Mouse (Mus musculus) urinary bladder, adult 18-20 months (tissue): ENCODE results near the gene Gm45713.
"Not testable (repeated sequence)": the region's sequence is repeated elsewhere in the genome, so short reads cannot be mapped to it uniquely, and the experiment has no call there.

Source experiments
- DNase-seq, 2 experiments: peaks; one replicate each; pipeline ENCODE4 v3.0.0; 2022; ENCODE audit warnings: low spot score in 2 of 2, mixed read lengths in 2 of 2

Gm45713 gene

DNA sequence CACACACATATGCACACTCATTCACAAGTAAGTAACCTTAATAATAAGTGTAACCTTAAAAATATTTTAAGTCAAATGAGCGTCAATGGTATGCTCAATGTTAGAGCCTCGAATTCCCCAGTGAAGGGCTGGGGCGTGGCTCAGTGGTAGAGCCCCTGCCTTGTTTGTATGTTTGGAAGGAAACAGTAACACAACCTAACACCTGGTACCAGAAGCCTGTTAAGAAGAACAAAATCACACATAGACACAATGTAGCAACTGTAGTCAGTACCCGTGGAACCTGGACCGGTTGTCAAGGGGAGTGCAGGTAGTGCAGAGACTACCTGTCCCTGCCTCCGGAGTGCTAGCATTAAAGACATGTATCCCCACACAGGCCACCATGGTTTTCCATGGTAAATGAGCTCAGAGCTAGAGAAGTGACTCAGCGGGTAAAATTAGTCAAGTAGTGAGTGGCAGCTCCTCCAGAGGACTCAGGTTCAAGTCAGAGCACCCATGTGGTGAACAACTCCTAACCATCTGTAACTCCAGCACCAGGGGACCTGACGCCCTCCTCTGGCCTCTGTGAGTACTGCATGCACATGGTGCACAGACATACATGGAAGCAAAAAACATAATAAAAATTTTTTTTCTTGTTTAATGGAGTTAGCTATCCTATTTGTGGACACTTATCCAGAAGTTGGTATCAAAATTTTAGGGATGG is 37.3 kb downstream of the Gm45713 start:
- no peak for DNase-seq

DNA sequence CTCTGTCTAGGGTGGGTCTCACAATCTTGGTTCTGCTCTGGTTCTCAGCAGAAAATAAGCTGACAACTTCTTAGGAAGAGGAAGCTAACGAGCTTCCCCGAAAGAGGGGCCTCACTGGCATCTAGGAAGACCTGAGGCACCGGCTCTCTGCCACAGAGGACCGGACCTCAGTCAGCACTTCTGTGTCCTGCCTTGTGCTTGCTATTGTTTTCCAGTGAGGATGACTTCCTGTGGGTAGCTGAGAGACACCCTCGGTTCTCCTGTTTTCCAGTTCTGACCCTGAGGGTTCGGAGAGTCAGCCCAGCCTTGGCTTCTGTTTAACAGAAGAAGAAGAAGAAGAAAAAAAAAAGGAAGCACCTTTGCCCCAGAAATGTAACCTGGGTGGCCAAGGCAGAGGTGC is 38.6 kb downstream of the Gm45713 start:
- no peak for DNase-seq

DNA sequence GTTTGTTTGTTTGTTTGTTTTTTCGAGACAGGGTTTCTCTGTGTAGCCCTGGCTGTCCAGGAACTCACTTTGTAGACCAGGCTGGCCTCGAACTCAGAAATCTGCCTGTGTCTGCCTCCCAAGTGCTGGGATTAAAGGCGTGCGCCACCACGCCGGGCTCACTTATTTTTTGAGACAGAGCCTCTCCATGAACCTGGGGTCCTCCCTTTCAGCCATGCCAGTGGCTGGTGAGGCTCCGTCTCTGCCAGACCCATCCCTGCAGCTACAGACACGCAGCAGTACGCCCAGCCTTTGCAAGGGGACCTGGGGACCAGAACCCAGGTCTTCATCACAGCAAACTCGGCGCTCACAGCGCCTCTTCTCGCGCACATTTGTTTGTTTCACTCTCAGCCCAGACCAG is 40.1 kb downstream of the Gm45713 start:
- DNase-seq, result not testable (repeated sequence)

DNA sequence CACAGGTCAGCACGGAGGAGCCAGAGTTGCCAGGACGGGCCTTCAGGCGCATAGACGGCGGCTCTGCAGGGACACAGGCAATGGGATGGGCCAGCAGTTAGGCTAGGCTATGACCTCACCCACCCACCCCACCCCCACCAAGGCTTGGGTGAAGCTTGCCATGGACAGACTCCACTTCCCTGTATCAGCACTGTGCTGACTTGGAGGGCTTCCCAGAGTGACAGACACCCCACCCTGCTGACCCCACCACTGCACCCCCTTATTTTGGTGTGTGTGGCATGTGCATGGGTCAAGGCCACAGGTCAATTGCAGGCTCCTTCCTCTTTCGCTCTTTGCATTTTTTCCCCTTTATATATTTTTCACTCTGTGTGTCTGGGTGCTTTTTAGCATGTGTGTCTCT is 40.7 kb downstream of the Gm45713 start:
- DNase-seq, result no peak

DNA sequence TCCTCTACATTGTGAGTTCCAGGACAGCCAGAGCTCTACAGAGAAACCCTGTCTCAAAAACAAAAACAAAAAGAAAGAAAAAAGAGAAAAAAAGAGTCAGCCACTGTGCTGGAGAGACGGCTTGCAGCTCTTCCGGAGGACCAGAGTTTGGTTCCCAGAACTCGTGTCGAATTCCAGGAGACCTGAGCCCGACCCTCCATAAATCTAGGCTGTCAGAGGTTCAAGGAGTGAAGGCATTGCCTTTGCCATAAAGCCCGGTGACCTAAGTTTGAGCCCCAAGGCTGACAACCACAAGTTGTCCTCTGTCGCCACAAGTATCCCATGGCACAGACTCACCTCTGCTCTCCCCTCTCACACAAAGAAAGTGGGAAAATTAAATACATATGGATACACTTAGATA is 41.9 kb downstream of the Gm45713 start:
- DNase-seq, result no peak

DNA sequence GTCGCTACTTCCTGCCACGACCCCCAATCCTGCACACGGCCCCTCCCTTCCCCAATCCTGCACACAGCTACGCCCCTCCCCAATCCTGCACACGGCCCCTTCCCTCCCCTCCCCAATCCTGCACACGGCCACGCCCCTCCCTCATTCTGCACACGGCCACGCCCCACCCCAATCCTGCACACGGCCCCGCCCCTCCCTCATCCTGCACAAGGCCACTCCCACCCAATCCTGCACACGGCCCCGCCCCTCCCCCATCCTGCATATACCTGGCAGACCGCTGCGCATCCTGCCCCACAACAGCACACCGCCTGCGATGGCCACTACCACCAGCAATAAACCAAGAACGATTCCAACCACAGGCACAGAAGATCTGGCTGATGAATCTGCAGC is 42.5 kb downstream of the Gm45713 start:
- DNase-seq, result no peak

DNA sequence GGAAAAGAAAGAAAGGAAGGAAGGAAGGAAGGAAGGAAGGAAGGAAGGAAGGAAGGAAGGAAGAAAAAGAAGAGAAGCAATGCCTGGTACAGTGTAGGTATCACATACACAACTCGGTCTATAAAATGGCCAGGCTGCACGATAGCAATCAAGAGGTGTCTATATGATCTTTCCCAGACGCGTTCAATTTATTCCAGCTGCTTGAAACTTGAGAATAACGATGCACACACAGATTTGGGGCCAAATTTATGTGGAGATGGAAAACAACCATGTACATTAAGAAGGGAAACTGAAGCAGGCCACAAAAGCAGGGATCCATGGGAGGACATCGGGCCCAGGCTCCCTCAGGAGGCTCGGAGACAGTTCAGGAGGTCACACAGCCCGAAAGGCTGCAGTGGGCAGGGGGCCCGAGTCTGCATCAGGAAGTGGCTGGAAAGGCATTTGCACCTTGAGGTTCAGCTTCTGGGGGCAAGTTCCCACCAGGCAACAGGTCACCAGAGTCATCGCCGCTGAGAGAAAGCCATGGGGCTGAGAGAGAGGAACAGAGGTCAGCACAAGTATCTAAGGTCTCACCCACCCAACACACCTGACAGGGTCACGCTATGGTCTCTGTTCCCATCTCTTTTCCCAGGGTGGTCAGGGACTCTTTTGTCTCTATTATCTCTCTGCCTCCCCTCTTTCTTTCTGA is 43.1 kb downstream of the Gm45713 start:
- DNase-seq, result no peak

DNA sequence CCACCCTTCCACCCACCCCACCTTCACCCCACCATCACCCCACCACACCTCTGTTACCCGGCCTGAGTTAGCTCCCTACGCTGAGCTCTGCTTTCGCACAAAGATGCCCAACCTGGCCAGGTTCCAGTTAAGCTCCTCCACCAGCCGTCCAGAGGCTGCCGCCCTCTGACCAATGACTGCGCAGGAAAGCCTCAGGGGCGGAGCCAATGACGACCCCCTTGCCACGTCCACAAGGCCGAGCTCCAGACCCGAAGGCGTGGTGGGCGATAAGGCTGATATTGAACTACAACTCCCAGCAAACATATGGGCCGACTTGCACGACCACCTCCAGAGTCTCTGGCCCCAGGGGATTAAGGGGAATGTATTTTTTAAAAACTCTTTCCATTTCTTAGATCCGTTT is 44.0 kb downstream of the Gm45713 start, which contains the start of gene Rcn3:
Rcn3 (minus strand) TSS at position 174 of the 400 bp plus-strand sequence.
- peak in 1 of 2 experiments; percentile 84 for DNase-seq

DNA sequence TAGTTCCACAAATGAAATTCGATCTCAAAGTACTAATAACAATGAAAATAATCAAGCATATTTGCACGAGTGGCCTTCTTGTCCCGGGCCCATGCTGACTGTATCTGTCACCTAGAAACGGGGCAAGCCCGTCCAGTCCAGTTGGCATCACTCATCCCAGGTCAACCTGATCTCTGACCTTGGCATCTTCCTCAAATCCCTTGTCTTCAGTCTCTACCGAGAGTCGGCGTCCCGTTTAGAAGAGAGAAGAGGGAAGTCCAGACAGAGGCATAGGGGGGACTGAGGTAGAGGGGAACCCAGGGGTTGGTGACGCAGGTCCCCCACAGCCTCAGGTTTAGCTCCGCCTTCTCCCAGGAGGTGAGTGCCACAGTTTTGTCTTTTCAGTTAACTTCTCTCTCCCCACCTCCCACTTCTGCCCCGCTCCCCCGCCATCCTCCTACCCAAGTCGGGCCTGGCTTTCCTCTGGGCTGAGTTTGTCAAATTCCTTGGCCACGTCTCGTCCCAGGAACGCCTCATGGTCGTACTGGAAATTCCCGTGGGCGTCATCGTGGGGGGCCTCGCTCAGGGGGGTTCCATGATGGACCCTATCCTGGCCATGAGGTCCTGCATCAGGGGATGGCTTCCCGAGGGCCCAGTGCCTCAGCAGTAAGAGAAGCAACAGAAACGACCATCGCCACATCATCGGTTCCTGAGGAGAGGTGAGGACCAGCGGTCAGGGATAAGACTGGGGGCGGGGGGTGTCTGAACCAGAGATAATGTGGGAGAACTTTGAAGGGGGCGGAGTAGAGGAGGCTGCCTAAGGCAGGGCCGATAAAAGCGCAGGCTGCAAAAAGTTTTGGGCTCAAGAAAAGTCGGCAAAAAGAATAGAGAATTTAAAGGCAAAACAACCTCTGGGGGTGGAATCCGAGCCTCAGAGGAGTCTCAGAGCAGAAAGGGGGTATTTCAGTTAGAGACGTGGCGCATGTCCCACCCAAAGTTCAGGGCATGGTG is 44.7 kb downstream of the Gm45713 start:
- no peak for DNase-seq

DNA sequence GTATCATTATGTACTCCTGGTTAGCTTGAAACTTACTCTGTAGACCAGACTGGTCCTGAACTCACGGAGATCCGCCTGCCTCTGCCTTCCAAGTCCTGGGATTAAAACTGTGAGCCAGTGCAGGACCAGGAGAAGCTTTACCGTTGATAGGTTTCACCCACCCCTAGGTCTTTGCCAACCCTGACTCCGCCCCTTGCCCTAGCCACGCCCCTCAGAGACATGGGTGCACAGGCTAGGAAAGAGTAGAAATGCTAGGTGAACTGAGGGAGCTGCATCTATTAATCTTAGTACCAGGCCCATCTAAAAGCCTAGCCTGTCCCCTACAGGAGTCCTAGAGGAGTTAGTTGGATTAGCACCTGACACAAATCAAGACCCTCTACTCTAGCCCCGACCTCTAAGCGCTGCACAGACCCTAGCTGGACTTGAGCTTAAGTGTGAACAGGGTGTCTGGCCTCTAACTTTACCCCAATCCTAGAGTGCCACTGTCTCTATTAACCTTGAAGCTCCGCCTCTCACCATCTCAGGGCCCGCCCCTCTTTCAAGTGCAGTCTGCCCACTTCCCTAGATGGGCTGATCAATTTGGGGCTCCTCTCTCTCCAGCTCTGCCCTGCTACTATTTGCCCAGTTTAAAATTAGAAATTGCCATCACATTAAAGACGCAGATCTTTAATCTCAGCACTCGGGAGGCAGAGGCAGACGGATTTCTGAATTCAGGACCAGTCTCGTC is 45.6 kb downstream of the Gm45713 start:
- no peak for DNase-seq

DNA sequence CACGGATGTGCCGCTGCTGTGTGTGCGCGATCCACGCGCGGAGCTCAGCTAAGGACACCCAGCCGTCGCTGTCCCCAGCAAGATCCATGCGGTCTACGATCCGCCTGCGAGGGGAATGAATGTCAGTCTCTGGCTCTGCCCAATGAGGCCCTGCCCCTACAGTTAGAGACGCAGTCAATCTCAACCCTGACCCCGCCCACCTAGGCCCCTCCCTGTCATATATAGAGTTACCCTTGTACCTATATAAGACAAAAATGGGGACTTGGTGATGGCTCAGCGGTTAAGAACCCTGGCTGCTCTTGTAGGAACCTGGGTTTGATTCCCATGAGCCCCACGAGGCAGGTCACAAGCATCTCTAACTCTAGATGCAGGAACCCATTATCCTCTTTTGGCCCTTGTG is 47.4 kb downstream of the Gm45713 start:
- DNase-seq, result no peak

DNA sequence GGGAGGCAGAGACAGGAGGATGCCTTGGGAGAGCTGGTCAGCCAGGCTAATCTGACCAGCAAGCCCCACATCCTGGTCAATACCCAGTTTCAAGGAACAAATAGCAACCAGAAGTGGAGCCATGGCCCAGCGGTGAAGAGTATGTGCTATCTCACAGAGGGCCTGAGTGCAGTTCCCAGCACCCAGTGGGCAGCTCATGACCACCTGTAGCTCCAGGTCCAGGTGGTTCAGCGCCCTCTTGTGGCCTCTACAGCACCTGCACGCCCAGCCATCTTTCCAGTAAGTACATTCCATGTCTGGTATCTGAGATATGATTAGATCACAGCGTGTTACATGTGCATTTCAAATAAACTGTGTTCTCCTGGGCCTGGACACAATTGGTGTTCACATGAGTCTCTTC is 49.9 kb downstream of the Gm45713 start:
- DNase-seq, result no peak

DNA sequence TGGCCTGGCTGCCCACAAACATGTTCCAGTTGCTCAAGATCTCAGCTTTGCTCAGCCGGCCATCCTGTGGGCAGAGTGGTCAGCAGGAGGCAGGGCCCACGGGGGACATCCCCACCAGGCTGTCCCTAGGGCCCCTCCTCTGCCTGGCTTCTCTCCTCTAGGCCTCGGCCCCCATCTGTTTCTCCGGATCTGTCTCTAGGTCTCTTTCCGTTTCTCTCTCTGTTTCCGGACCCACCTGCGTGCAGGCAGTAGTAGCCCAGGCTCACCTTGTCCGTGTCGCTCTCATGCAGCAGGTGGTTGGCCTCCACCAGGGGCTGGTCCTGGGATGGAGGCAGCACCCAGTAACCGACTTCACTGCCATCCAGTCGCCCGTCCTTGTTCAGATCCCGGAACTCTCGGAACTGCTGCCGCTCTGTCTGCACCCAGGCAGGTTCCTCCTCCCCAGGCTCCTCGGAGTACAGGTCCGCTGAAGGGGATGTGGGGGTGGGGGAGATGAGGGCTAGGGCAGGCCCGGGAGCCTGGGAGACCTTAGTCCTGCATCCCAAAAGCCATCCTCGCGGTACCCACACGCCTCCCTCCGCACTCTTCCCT is 52.6 kb downstream of the Gm45713 start:
- no peak for DNase-seq

DNA sequence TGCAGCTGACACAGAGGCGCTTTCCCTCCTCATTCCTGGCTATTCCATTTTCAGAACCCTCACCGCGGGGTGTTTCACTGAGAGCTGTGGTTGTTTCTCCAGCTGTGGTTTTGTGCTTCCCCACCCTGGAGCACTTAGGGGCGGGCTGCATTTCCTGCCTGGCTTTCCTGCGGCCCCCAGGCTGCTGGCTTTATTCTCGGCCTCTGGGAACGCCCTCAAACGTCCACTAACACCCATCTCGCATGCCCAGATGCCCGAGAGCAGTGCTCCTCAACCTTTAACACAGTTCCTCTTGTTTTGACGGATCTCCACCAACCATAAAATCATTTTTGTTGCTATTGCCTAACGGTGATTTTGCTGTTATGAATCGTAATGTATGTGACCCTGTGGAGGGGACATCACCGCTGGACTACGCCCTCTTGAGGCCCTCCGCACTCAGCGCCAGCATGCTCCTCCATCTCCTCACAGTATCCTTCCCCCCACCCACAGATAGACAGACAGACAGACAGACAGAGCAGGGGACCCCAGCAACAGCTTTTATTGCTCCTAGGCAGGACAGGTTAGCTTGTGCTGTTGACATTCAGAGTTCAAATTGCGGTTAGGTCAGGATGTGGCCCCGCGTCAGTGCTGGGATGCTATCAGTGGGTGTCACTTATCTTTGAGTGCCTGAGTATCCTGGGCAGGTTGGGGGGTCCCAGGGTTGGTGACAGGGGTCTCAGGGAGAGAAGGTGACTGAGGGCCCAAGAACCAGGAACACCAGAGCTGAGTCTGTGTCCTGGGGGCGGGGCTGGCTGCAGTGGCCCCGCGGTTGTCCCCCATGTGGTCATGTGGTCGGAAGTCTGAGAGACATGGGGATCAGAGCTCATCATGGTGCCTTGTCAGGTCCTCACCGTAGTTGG is 53.4 kb downstream of the Gm45713 start:
- DNase-seq, result no peak

DNA sequence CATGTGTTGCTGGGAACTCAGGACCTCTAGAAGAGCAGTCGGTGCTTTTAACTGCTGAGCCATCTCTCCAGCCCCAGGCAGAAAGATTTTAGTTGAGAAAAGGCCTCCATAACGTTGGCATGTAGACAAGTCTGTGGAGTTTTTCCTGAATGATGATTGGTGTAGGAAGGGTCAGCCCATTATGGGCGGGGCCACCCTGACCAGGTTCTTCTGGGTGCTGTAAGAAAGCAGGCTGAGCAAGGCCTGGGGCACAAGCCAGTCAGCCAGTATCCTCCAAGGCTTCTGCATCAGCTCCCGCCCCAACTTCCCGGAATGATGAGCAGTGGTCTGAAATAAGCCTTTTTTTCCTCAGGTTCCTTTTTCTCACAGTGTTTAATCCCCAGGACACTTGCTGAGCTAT is 55.0 kb downstream of the Gm45713 start:
- no peak for DNase-seq

DNA sequence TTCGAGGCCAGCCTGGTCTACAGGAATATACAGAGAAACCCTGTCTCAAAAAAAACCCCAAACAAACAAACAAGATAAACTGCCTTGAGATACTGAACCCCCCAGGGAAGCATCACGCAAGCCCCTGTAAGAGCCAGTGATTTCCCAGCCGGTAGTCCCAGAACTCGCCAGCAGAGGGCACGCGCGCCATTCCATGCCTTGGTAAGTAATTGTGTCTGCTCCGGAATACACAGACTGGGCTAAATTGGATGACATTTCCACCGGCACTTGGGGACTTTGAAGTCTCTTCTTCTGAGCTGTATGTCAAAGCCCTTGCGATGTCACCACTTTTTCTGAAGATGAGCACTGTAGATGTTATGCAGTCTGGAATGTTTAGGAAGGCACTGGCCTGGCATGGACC is 56.2 kb downstream of the Gm45713 start:
- DNase-seq, result peak; percentile 79 to 89

DNA sequence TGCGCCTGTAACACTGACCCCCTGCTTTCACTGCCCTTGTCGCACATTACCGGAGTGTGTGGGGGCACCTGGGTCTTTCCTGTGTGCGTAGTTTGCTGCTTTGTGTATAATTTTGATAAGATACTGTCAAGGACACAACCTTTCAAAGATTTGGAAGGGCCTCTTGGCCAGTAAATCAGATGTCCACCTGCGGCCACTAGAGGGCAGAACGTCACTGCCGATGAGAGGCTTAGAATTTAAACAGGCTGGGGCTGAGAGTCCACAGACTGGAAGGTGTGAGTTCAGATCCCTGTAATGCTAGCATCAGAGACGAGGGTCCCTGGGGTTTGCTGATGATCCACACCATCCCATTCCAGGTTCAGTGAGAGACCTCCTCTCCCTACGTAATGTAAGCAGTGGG is 57.5 kb downstream of the Gm45713 start:
- DNase-seq, result peak; percentile 55 to 62

DNA sequence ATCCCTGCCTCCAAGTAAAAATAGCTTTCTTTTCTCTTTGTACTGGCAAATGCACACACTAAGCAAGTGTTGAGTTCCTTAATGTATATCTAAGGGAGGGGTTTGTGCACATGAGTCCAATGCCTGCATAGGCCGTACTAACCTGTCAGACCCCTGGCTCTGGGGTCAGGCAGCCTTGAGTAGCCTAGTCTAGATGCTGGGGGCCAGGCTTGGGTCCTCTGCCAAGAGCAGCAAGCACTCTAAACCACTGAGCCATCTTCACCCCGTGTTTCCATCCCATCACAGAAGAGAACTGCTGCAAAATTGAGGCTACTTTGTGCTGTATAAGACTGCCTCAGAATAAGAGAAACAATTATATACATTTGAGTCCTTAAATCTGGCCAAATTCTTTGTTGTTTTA is 58.2 kb downstream of the Gm45713 start:
- no peak for DNase-seq

DNA sequence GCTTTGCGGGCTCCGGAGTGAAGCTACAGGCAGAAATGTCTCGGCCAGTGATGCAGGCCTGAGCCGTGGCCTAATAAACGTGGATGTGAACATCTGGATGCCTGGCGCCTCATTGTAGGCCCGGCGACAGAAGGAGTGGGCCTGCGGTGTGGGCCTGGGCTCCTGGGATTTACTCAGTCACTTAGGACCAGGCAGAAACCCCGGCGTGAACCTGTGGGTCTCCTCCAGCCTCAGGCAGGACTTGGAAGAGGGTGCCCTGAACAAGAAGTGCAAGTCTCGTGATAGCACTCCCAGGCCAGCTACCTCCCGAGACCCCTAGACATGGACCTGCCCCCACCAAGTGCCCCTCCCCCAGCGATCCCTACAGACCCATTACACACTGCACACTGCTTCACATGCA is 58.7 kb downstream of the Gm45713 start:
- no peak for DNase-seq

DNA sequence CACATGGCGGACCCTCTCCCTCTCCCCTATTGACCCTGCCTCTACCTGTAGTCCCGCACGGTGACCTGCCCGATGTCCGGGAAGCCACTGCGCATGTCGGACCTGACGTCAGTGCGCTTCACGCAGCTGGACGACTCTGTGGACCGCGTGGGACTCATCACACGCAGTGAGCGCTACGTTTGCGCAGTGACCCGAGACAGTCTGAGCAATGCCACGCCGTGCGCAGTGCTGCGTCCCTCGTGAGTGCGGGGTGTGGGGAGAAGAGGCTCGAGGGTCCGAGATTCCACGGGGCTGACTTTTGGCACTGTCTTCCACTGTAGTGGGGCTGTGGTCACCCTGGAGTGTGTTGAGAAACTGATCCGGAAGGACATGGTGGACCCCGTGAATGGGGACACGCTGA is 59.5 kb downstream of the Gm45713 start:
- no peak for DNase-seq
